Mouse (Mus musculus): ENCODE measurements around the gene Kalrn. TPM values are rescaled to one million over a fixed set of nuclear protein-coding genes. Genes with fewer than 3 reads are reported as not detected.

Kalrn gene
- total RNA-seq (2015; ENCODE audit: low replicate concordance): 1.1 TPM in 1 of 2 replicates, not detected in the other
- total RNA-seq (2017; ENCODE audit: low replicate concordance): 1.1 and 1.7 TPM in 2 replicates

DNA sequence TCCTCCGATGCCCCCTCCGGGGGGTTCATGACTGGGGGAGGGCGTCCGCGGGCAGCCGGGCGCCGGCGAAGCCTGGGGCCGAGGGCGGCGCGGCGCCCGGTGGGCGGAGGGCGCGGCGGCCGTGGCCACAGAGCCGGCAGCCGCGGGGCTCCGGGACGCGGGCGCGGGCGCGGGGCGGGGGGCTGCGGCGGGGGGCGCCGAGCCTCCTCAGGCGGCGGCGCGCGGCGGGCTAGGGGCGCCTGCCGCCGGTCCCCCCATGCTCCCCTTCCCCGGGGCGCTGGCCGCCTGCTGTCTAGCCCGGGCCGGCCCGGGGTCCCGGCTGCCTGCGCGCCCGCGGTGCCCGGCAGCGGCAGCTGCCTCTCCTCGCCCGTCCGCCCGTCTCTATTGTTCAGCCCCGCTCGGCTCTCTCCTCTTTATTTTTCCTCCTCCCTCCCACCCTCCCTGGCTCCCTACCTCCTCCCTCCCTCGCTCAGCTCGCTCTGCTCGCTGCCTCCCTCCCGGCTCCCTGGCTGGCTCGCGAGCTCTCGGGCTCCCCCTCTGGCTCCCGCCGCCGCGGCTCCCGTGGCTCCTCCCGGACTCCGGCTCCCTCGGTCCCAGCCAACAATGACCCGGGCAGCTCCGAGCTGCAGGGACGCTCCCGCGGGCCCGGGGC is at the start of gene Kalrn:
Gene Kalrn, minus strand, starts transcription at position 382 of the 652 bp plus-strand sequence.
- no peak for ATAC-seq (replicated peaks; ENCODE audit: low FRiP score, poor library complexity, severe bottlenecking)

DNA sequence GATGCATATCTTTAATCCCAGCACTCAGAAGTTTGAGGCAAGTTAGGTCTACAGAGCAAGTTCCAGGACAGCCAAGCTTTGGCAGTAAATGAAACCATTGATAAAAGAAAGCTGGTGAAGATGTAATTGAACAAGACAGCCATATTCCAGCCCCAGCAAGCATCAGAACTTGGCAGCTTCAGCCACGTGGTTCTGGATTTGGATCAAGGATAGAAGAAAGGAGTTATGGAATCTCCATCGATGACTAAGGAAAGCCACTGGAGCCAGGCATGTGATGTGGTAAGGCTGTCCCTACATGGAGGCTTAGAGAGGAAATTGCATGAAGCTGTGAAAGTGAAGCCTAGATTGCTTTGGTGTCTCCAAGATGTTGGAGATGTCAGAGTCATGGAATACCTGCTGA is 40.7 kb upstream of the Kalrn start:
- no peak for ATAC-seq (replicated peaks; ENCODE audit: low FRiP score, poor library complexity, severe bottlenecking)

DNA sequence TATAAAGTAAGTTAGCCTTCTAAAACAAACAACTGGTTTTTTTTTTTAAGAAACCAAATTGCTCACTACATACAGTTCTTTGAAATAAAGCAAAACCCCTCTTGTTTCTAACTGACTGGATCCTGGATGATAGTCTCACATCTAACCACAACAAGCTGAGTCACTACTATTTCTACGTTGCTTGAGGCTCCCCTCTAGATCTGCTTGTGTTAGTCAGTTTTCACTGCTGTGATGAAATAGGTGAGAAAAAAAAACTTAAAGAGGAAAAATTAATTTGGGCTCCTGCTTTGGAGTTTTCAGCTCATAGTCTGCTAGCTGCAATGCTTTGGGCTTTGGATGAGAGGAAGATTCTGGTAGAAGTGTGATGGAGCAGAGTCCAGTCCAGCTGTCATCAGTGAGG is 36.8 kb upstream of the Kalrn start:
- no peak for ATAC-seq (replicated peaks; ENCODE audit: low FRiP score, poor library complexity, severe bottlenecking)

DNA sequence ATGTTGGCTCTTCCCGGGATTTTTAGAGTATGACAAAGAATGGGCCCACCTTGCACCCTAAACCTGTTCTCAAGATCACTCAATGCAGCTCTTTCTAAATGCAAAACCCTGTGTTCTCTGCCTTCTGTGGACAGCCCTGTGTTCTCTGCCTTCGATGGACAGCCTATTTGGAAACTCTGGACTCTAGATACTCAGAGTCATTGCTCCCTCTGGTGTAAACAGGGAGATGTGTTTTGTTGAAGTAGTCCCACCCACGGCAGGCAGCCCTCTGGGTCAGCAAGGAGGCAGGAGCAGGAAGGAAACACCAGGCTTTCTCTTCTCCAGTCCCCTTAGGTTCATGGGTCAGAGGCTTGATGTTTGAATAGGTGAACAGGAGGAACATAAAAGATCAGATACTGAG is 32.3 kb upstream of the Kalrn start:
- ATAC-seq (replicated peaks; ENCODE audit: low FRiP score, poor library complexity, severe bottlenecking): no peak

DNA sequence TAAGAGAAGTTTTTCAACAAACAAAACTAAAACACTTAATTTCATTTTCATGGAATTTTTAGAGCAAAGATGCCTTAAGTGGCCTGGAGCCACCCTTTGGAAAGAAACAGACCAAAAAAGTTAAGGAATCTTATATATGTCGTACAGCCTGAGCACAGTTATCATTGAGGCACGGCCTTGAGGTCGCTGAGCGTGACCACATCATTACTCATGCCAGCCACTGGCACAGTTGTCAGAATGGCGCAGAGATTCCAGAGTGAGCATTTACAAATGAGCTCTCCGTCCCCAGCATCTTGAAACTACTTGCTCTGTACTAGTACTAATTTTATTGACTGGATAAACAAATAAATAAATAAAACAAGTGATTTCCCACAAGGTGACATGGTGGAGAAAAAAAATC is 30.5 kb upstream of the Kalrn start:
- no peak for ATAC-seq (replicated peaks; ENCODE audit: low FRiP score, poor library complexity, severe bottlenecking)

DNA sequence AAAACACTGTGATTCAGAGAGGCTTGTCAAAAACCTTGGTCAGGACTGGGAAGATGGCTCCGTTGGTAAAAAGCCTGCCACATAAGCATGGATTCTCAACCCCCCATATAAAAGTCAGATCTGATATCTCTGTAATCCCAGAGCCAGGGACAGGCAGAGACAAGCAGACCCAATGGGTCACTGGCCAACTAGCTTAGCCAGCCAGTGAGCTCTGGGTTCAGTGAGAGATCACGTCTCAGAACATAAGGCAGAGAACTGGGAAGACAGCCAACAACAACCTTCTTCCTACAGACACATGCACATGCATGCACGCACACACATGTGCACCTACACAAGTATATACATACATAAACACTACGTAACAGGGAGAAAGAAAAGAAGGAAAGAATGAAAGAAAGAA is 29.7 kb upstream of the Kalrn start:
- ATAC-seq (replicated peaks; ENCODE audit: low FRiP score, poor library complexity, severe bottlenecking): no peak

DNA sequence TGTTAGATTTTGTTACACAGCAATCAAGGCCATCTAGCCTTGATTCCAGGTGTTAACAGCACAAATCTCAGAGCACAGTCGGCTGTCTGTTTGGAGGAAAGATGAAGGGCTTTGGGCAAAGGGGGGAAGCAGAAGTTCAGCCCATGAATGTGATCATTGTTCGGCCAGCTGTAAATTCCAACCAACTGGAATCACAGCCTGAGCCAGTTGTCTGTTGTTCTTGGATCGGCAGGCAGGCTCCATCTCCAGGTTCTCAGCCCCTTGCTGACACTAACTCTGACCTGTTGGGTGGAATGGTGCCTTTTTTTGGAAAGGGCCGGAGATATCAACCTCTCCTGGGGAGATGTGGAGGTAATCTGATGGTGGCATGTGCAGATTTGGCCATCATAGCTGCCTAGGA is 28.6 kb upstream of the Kalrn start:
- ATAC-seq (replicated peaks; ENCODE audit: low FRiP score, poor library complexity, severe bottlenecking): no peak

DNA sequence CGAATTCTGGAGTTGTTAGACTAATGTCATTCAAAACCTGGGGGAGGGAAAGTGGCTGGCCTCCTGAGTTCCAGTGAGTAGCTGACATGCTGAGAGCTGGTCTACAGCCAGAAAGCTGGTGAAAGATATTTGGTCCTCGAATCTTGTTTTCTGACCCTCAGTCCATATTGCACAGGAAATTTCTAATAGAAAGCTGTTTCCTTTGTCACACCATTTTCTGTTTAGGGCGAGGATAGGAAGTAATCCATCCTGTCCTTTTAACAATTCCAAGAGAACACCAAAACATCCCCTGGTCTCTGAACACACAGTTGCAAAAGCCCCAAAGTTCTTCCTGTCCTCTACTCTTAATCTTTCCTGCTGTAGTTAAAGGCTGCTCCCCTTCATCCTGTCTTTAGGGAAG is 22.0 kb upstream of the Kalrn start:
- ATAC-seq (replicated peaks; ENCODE audit: low FRiP score, poor library complexity, severe bottlenecking): no peak

DNA sequence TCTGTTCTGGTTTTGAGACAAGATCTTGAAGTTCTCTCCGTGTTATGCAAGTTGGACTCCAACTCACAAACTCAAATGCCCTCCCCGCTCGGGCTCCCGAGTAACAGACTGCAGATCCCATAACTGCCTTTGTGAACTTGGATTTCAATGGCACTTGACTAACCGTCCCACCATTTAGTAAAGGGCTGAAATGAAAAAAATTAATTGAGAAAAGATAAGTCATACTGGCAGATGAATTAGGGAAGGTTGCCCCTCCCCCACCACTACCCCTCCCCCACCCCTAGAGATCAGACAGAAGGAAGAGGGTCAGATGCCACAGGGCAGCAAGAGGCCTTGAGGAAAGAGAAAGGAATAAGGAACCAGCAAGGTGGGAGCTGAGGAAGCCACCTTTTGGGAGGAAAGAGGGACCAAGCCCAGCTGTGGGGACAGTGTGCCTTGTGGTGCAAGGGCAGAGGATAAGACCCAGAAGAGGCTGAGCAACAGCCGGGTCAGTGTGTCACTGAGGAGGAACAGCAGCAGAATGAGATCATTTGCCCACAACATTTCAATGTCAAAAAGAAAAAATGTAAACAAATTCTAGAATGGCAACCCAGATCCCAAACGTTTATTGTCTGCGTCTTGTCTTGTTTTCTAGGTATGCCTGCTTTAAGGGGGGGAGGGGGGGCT is 21.4 kb upstream of the Kalrn start:
- no peak for ATAC-seq (replicated peaks; ENCODE audit: low FRiP score, poor library complexity, severe bottlenecking)

DNA sequence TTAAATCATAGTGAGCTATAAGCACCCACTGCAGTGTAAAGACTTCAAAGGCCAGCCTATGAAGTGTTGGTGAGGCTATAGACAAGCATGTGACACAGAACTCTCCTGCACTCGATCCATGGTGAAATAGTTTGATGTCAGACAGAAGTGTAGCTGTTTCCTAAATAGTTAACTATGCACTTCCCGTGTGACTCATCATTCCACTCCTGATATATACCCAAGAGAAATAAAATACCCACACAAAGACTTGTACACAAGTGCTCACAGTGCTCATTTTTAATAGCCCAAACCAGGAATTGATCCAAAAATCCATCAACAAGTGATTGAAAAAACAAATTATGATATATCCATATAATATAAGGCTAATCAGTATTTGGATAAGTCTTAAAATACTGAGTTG is 19.4 kb upstream of the Kalrn start:
- ATAC-seq (replicated peaks; ENCODE audit: low FRiP score, poor library complexity, severe bottlenecking): no peak

DNA sequence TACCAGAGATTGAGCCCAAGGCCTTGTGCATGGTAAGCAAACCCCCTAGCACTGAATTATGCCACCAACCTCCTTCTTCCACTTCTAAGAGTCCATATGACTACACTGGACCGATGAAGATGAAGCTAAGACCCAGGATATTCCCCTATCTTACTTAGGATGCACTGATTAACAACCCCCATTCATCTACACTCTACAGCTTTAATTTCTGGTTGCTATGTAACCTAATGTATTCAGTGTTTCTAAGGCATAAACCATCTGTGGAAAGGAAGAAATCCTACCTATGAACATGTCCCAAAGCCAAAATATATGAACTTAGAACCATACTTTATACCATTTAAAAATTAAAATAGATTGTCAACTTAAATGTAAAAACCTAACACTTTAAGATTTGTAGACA is 18.6 kb upstream of the Kalrn start:
- ATAC-seq (replicated peaks; ENCODE audit: low FRiP score, poor library complexity, severe bottlenecking): no peak

DNA sequence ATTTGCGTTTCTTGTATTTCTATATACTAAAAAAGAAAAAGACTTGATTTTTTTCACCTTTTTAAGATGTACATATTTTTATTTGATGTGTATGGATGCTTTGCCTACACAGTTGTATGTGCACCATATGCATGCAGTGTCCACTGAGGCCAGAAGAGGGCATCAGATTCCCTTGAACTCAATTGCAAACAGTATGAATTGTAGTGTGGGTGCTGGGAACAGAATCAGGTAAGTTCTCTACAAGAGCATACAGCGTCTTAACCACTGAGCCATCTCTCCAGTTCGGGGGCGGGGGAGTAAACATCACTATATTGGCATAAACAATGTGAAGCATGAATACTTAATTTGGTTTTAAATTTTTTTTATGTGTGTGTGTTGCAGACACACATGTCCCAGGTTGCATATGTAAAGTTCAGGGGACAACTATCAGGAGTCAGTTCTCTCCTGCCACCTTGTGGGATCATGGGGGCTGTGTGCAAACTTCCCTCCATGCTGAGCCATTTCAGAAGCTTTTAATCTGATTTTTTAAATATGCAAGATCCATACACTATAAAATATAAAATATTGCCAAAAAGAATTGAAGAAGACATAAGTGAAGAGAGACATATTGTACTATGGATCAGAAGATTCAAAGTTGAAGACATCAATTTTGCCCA is 6.5 kb upstream of the Kalrn start:
- ATAC-seq (replicated peaks; ENCODE audit: low FRiP score, poor library complexity, severe bottlenecking): no peak

DNA sequence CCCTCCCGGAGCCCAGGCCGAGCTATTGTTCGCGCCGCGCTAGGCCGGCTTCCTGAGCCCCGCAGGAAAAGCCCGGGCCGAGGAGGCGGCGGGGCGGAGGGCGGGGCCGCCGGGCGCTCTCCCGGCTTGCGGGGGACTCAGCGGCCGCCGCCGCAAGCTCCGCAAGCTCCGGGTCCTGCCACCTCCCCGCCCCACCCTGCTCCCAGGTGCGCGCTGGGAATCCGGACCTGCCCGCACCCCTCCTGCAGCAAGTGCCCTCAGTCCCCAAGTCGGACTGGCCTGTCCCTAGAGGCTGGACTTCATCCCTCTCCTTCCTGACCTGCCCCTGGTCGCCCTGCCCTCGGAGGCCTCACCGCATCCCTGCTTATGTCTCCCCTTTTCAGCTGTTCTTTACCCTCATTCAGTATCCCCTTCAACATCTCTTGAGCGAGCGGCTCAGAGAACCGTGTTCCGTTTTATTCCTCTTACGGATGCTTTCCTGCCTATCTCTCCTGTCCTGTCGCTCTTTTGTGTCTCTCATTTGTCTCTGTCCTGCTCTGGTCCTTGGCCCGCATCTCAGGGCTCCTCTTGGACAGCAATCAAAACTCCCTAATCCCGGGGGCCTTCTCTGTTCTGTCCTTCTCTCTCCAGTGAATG is 642 bp upstream of the Kalrn start:
- ATAC-seq (replicated peaks; ENCODE audit: low FRiP score, poor library complexity, severe bottlenecking): no peak

DNA sequence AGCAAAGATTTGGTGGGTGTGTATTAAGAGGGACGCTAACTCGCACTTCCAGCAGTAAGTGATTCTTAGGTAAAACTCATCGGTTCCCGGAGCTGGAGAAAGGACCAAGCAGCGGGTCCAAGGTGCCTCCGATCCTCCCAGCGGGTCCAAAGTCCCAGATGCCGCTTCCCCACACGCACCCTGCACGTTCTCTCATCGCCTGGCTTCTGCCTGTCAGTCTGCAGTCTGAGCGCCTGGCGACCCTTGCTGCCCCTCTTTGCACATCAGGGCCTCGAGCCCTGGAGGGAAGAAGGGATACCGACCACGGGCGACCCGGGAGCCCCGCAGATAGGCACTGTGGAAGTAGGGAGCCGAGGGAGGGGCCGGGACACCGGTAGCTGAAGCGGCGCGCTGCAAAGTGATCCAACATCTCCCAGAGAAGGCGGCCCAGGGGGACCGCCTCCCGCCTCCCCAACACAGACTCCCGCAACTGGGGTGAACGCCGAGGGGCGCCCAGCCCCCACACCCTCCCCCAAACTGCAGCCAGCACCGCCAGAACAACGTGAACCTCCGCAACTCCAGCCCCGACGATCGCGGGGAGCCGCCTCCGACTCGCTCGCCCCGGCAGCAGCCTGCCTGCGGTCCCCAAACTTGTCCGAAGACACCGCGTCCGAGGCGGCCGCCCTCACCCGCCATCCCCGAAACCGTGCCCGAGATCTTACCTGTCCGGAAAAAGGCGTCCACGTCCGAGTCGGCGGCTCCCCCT is 754 bp downstream of the Kalrn start:
- no peak for ATAC-seq (replicated peaks; ENCODE audit: low FRiP score, poor library complexity, severe bottlenecking)

DNA sequence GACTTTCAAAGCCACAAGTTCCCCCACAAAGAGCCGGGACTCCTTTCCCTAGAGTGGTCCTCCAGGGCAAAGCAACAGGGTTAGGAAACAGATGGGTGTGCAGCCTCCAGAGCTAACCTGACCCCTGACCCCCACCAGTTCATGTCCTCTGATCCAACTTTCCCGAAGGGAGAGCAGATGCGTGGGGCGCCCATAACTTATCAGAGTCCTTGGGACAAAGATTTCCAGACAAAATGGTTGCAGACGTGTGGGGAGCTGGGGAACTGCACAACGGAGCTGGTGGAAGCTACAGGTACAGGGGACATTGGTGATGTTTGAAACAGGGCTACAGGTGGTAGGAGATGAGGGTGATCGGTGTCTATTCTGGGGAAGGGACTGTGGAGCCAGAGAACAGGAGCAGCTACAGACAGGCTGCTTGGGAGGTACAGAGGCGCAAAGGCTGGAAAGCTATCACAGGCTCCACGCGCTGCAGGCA is 1.4 kb downstream of the Kalrn start:
- no peak for ATAC-seq (replicated peaks; ENCODE audit: low FRiP score, poor library complexity, severe bottlenecking)

DNA sequence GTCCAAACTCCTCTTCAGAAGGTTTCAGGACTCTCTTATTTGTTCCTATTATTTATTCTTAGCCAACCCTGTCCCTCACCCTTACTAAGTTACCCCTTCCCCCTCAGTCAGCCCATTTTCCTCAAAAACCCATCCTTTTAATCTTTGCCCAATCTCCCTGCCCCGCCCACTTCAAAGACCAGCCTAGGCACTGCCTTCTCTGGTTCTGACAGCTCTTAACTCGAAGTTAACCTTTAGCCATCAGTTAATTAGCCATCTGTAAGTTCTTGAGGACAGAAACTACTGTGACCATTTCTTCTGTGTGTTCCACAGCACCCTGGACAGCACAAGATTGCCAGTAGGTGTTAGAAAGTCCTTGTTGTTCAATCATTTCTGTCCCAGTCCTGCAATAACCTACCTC is 3.4 kb downstream of the Kalrn start:
- no peak for ATAC-seq (replicated peaks; ENCODE audit: low FRiP score, poor library complexity, severe bottlenecking)

DNA sequence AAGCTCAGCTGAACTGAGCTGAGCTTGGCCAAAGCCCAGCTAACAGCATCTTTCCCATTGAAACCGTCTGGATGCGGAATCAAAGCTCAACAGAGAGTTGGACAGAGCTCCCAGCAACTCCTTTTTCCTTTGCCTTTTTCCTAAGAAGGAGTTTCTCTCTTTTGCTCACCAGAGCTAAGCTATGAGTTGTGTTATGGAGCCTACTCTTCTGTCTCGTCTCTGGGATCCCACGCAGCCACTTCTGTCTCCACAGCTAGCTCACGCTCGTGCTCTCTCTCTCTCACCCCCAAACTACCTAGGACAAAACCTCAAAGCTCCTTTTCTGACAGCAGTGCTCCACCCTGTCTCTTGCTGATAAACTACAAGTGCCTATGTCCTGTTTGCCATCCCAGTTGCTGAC is 4.5 kb downstream of the Kalrn start:
- no peak for ATAC-seq (replicated peaks; ENCODE audit: low FRiP score, poor library complexity, severe bottlenecking)

DNA sequence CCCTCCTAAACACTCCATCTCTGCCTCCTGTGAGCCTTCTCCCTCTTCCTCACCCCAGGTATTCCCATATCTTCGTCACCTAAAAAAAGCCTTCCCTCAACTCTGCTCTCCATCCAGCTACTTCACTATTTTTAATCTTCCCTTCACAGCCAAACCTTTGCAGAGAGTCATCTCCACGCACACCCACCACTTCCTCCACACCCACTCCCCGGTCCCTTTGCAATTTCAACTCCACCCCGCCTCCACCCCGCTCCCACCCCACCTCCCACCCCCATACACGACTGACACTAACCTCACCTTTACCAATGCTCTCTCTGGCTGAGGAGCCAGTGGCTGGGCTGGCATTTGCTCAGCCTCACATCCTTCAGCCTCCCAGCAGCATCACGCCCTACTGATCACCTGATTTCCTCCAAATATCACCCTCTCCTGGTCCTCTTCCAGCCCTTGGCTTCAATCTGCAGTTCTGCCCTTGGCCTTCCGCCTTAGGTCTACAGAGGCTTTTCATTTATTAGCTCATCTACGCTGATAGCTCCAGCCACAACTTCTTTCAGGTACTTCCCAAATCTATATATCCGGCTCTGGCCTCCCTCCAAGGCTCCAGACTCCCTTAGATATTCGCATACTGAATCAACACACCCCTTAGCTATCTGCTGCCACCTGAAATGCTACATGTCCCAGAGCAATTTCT is 9.6 kb downstream of the Kalrn start:
- ATAC-seq (replicated peaks; ENCODE audit: low FRiP score, poor library complexity, severe bottlenecking): no peak

DNA sequence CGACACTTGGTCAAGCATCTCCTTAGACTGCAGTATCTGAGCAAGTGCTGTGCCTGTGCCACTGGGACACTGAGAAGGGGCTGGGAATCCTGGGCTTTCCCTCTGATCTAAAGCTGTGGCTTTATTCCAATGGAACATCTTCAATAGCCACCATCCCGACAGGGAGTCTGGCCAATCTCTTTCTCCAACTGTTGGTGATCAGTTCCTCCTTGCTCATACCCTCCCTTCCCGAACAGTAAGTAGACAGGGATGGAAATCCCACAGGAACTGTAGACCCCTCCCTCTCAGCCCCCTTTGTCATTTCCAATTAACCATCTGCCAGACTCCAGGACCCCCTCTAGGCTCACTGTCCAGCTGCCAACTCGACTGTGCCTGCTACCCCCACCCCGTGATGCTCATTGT is 11.6 kb downstream of the Kalrn start:
- no peak for ATAC-seq (replicated peaks; ENCODE audit: low FRiP score, poor library complexity, severe bottlenecking)

Data from erythroid progenitor cell, adult 5-6 weeks (primary cell).